ENCODE assay signal across 15 mouse cellular contexts in genomic region chr9:103565186-103565585, GRCm38 (mm10).
"Had no signal": no experiment of that assay in that cellular context is flagged by ENCODE, and none has a peak within 500 bp of the region (broad histone marks: within the 10 kb centered on the region; RNA-seq: fewer than 3 reads in every experiment).

No protein-coding gene starts in this region.

- H3K27ac ChIP-seq: kidney, embryonic 15.5 days; limb, embryonic 15.5 days; liver, embryonic 14.5 days; midbrain, embryonic 12.5 days; stomach, embryonic 15.5 days had no signal

- H3K27me3 ChIP-seq: kidney, embryonic 15.5 days; limb, embryonic 15.5 days; neural tube, embryonic 13.5 days; stomach, embryonic 15.5 days had no signal

- H3K9ac ChIP-seq: kidney, embryonic 15.5 days; limb, embryonic 15.5 days; liver, embryonic 14.5 days; midbrain, embryonic 12.5 days; neural tube, embryonic 13.5 days; stomach, embryonic 15.5 days had no signal

- H3K4me3 ChIP-seq: kidney, embryonic 15.5 days; limb, embryonic 15.5 days; midbrain, embryonic 12.5 days; neural tube, embryonic 13.5 days; stomach, embryonic 15.5 days had no signal

- H3K4me1 ChIP-seq: stomach, embryonic 15.5 days had no signal

- ATAC-seq: midbrain, embryonic 16.5 days had no signal

- H3K4me2 ChIP-seq: kidney, embryonic 15.5 days; limb, embryonic 15.5 days; midbrain, embryonic 12.5 days; neural tube, embryonic 13.5 days; stomach, embryonic 15.5 days had no signal

- H3K9me3 ChIP-seq: kidney, embryonic 15.5 days; limb, embryonic 15.5 days; neural tube, embryonic 13.5 days; stomach, embryonic 15.5 days had no signal

- DNase-seq: kidney, postnatal 14 days; layer of hippocampus, adult 9-11 months; layer of hippocampus, postnatal 36 days; lung, adult 18-20 months; retina, postnatal 1 day; right cerebral cortex, postnatal 14 days; thymus, adult 2 months; thymus, postnatal 25 days had no signal

- H3K36me3 ChIP-seq: kidney, embryonic 15.5 days; limb, embryonic 15.5 days; midbrain, embryonic 12.5 days; neural tube, embryonic 13.5 days; stomach, embryonic 15.5 days had no signal
